Mouse (Mus musculus): ENCODE measurements around the gene Galnt2.

The Galnt2 gene

GRCm38 (mm10) chr8:124231176-124231484 is at the start of gene Galnt2:
Galnt2 (plus strand) TSS chr8:124231391.
- peak; percentile 74 to 87 for DNase-seq (ENCODE audit: low spot score in 2 of 2)

DNA sequence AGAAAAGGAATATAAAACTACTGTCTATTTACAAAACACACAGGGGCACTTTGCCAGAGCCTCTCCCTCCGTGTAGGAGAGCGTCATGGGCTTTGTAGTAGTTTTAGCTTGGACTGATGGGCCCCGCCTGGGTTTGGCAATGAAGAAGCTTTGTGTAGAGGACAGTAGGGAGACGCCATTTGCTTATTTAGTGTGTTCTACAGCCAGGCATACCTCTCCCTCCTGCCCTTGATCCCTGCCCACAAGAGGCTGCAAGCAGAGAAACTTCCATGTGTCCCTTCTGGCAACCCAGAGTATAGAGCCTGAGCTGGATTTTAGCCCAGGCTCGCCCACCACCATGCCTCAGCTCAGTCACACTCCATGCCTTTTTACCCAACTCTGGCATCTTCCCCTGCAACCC is 49.4 kb upstream of the Galnt2 start:
- DNase-seq (ENCODE audit: low spot score in 2 of 2), result no peak

- DNase-seq (ENCODE audit: low spot score in 2 of 2), result no peak
Measured at GRCm38 (mm10) chr8:124182224-124182623, 49.0 kb upstream of the Galnt2 start.

DNA sequence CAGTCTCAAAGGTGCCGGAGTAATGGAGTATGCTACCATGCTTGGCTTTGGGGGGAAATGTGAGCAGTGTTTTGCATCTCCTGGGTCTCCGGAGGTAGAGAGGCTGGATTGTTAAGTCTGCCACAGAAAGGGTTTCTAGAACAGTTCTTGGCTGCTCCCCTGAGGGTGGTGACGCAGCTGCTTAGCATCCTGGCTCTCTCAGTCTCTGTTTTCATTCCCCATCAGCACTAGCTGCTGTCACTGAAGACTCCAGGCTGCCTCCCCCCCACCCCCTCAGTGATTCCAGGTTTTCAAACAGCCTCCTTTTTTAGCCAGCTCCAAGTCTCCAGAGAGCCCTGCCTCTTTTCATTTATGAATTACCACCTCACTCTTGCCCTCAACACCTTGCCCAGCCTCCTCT is 47.1 kb upstream of the Galnt2 start:
- no peak for DNase-seq (ENCODE audit: low spot score in 2 of 2)

- no peak for DNase-seq (ENCODE audit: low spot score in 2 of 2)
Measured at GRCm38 (mm10) chr8:124184507-124184906, 46.7 kb upstream of the Galnt2 start.

DNA sequence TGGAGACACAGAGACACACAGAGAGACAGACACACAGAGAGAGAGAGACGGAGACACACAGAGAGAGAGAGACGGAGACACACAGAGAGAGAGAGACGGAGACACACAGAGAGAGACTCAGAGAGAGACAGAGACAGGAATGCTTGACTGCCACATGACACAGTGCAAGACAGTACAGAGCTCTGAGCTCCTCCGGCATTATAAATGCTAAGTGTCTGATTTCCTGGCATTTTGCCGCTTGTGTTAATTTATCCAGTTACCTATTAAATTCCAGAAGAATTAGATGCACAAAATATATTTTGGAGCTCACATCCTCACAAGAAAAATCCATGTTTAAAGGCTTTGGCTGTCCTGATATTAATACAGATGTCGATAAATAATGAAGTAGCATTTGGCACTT is 46.1 kb upstream of the Galnt2 start:
- DNase-seq (ENCODE audit: low spot score in 2 of 2), result no peak

- no peak for DNase-seq (ENCODE audit: low spot score in 2 of 2)
Measured at GRCm38 (mm10) chr8:124190388-124190787, 40.8 kb upstream of the Galnt2 start.

- no peak for DNase-seq (ENCODE audit: low spot score in 2 of 2)
Measured at GRCm38 (mm10) chr8:124192242-124192641, 38.9 kb upstream of the Galnt2 start.

DNA sequence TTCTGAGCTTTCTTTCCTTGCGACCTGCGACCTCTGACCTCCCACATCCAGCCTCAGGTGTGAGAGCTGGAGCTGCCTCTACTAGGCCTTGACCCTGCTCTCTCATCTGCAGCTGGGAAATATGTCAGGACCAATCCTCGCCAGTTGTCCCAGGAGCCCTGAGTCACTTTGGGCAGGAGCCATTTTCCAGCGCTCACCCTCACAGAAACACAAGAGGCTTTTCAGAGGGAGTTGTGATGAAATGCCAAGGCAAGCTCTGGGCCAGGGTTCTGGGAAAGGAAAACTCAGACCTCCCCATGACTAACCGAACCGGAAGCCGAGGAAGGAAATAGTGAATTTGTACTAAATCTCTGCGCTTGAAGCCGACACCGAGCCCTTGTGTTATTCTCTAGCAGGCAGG is 38.2 kb upstream of the Galnt2 start:
- no peak for DNase-seq (ENCODE audit: low spot score in 2 of 2)

GRCm38 (mm10) chr8:124193992-124194391 is 37.2 kb upstream of the Galnt2 start:
- DNase-seq (ENCODE audit: low spot score in 2 of 2), result no peak

- DNase-seq (ENCODE audit: low spot score in 2 of 2), result no peak
Measured at GRCm38 (mm10) chr8:124196195-124196594, 35.0 kb upstream of the Galnt2 start.

DNA sequence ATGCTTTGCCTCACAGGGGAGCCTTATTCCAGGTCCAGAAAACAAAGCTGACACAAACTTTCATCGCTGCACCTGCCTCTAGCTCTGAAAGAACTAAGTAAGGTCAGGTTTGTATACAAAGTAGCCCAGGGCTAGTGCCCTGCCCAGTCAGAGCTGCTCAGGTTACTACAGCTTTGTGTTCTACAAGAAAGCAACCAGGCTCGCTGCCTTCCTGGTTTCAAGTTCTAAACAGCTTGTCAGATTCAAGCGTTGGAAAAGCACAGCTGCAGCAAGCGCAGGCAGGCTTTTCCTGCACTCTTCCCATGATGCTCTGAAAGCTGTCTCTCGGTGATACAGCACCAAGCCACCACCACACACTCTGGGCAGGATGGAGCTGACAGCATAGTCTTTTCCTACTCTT is 34.4 kb upstream of the Galnt2 start:
- no peak for DNase-seq (ENCODE audit: low spot score in 2 of 2)

GRCm38 (mm10) chr8:124198230-124198629 is 33.0 kb upstream of the Galnt2 start:
- DNase-seq (ENCODE audit: low spot score in 2 of 2), result no peak

DNA sequence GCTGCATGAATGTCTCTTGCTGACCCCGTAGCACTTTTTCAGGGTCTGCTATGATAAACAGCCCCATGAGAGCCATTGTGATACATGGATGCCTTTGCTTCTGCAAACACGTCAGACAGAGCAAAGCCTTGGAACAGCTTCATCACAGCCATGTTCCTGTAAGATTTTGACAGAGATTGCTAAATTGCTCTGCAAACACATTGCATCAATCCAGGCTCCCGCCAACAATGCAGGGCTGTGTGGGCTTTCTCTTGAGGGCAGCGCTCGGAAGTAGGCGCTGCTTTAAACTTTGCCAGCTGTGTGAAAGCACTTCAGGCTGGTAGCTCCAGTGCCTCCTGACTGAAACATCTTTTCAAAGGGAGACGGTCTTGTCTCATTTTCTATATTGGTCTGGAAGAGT is 30.8 kb upstream of the Galnt2 start:
- no peak for DNase-seq (ENCODE audit: low spot score in 2 of 2)

DNA sequence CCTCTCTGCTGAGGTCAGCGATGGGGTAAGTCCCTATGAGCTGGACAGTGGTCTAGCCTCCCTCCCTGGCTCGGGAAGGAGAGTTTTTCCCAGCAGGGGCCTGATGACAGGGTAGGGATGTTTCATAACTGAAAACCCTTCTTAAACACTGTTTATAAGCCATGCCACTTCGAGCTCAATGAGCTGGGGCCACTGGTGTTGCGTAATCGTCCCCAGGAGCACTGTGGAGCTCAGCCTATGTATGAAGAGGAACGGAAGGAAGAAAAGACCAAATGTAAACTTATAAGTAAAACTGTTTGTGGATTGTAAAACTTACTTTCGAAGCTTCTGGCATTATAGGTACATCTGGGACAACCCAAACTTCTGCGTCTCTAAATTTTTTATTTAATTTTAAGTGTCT is 29.5 kb upstream of the Galnt2 start:
- DNase-seq (ENCODE audit: low spot score in 2 of 2), result no peak

GRCm38 (mm10) chr8:124202895-124203294 is 28.3 kb upstream of the Galnt2 start:
- no peak for DNase-seq (ENCODE audit: low spot score in 2 of 2)

- no peak for DNase-seq (ENCODE audit: low spot score in 2 of 2)
Measured at GRCm38 (mm10) chr8:124204001-124204601, 27.1 kb upstream of the Galnt2 start.

- DNase-seq (ENCODE audit: low spot score in 2 of 2), result no peak
Measured at GRCm38 (mm10) chr8:124212148-124212547, 19.0 kb upstream of the Galnt2 start.

GRCm38 (mm10) chr8:124216951-124217350 is 14.2 kb upstream of the Galnt2 start:
- DNase-seq (ENCODE audit: low spot score in 2 of 2), result no peak

DNA sequence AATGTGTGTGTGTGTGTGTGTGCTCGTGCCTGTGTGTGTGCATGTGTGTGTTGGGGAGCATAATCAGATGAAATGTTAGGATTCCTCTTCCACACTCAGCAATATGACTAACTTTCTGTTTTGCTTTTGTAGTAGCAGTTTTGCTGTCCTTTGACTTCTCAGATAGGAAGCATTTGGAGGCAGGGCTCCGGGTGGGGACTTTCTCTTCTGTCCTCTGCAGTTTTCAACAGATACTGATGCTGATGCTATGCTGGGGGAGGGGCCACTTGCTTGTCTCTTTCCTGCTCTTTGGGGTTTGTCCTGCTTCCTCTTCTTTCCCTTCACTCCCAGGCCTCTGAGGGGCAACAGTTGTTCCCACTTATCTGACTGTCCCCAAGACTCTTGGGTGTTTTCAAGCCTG is 1.3 kb upstream of the Galnt2 start:
- DNase-seq (ENCODE audit: low spot score in 2 of 2), result no peak

DNA sequence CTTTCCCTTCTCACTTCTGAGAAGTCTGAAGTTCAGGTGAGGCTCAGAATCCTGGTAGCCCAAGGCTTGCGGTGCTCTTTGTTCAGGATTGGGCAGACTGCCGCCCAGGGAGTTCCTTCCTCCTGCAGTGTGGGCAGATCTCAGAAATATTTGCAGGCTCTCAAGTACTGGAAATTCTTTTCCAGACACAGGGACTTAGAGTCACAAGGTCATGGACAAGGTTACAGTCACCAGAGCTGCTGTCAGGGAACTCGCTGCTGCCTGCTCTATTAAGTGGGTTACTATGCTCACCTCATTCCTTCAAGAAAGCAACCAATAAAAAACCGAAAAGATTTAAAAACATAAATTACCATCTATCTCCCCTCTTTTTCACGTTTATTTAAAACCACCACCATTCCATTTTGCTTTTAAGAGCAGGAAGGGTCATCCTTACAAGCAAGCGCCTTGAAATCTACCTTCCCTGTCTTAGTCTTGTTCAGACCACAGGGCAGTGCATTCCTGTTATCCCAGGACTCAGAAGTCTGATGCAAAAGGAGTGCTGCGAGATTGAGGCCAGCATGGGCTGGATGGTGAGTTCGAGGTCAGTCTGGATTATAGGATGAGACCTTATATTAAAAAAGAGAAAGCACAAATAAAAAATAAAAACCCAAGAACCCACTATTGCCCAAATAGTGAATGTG is 555 bp upstream of the Galnt2 start:
- DNase-seq (ENCODE audit: low spot score in 2 of 2), result no peak

GRCm38 (mm10) chr8:124231485-124232279 is 491 bp downstream of the Galnt2 start:
- DNase-seq (ENCODE audit: low spot score in 2 of 2), result peak; percentile 54 to 70

DNA sequence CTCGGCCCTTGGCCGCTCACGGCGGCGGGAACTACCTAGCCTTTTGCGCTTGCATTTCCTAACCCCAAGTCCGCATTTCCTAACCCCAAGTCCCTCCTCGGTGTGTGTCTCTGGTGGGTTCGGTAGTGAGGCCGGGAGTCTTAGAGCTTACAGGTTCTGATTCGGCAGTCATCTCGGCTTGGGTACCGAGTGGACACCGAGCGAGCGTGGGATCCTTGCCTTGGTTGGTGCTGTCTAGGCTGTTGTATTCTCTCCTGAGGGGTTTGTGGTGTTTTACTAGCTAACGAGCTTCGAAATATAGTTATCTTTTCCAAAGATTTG is 1.0 kb downstream of the Galnt2 start:
- no peak for DNase-seq (ENCODE audit: low spot score in 2 of 2)
